Mouse (Mus musculus): ENCODE results near the gene Igsf11.

The Igsf11 gene

GRCm38 (mm10) chr16:38986410-38986809 is 93.9 kb downstream of the Igsf11 start:
- no peak for DNase-seq

DNA sequence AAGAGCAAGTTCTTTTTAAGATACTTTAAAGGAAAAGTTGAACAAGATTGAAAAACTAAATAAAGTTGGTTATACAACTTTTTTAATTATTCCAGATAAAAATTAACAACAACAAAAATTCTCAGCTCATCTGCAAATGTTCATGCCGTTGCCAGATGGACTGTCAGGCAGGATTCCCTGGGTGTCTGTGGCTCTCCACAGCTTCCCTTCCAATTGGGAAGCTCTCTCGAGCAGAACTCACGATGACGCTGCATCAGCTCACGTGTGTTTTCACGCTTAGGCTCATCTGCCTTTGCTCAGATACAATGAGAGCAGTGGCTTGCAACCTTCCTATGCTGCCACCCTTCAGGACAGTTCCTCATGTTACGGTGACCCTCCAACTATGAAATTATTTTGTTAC is 101.2 kb downstream of the Igsf11 start:
- no peak for DNase-seq

GRCm38 (mm10) chr16:38998496-38999258 is 106.2 kb downstream of the Igsf11 start:
- no peak for DNase-seq

DNA sequence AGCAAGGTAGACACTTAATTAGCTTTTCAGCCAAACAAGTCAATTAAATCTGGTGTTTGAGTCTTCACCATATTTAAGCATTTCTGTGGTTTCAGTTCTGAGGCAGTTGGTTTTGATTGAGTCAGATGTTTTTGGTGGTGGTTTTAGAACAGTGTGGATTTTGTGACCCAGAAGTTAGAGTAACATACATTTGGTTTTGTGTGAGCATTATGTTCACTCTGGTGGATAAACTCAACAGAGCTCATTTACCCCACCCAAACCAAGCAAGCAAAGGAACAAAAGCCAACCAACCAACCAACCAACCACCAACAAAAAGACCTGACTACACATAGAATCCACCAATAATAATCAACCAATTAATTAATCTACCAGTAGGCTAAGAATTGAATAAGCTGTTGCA is 106.8 kb downstream of the Igsf11 start:
- no peak for DNase-seq

DNA sequence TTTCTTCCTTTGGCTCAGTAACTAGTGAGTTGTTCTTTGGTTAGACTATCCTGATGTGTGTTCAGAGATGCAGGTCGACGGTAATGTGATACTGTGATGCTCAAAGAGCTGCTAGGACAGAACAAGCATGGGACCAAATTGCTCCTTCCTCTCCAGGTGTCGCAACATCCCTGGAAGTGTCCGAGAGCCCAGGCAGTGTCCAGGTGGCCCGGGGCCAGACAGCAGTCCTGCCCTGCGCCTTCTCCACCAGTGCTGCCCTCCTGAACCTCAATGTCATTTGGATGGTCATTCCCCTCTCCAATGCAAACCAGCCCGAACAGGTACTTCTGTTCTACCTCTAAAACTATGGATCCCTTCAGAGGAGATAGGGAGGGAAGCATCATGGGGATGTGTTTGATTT is 114.5 kb downstream of the Igsf11 start:
- DNase-seq = no peak

DNA sequence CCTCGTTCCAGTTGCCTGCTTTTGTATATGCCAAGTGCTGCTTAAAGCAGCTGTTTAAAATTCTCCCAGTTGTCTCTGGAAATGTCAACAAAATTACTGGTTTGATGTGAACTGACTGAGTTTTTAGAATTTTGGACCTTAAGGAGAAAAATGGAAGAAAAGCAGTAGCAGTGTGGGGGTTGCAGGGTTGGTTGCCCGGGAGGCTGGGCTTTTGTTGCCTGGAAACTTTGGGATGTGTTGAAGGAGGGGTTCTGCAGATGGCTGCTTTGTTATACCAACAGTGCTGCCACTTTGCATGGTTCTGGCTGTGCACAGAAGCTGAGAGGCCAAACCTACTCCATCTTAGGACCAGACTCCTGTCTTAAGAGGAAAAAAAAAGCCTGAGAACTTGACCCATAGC is 127.0 kb downstream of the Igsf11 start:
- no peak for DNase-seq

DNA sequence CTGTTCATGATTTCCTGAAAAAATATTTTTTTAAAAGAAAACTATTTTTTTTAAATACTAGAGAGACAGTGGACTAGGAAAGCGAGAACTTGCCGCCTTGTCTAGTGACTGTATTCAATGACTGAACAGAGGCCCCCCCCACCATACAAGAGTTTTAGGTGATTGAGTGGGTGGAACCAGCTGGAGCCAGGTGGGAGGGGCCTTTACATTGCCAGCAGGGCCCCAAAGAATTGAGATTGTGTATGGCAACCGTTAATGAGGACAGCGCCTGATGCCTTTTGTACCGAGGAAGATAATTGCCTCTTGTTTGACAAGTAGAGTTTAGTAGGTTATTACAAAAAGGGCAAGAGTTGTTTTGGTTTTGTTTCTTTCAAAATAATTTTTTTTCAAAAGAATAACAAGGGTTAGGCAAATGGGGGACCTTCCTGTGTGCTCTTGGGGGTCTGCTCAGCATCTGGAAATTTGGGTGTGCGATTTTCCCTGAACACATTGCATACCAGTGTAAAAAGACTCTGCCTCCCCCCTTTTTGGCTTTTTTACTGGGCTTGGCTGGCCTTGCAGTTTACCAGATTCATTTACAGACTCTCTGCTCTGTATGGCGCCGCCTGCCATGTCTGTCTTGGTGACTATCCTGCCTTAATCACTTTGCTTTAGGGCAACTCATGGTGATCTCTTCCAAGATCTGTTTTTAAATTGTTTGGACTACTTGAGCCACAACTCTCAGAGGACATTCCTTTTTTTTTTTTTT is 133.7 kb downstream of the Igsf11 start:
- no peak for DNase-seq

DNA sequence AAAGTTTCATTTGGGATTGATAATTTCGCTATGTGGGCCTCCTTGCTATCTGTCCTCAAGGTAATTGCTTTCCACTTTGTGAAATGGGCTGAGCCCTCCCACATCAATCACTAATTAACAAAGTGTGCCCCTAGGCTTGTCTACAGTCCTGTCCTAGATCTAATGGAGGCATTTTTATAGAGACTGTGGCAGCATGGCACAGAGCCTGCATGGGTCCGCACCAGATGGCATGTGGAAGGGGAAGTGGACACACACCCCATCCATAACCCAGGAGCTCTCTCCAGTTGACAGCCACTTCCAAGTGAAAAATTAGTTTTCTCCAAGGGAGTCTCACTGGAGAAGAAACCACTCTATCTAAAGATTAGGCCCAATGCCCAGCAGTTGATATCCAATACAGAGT is 138.9 kb downstream of the Igsf11 start:
- no peak for DNase-seq

DNA sequence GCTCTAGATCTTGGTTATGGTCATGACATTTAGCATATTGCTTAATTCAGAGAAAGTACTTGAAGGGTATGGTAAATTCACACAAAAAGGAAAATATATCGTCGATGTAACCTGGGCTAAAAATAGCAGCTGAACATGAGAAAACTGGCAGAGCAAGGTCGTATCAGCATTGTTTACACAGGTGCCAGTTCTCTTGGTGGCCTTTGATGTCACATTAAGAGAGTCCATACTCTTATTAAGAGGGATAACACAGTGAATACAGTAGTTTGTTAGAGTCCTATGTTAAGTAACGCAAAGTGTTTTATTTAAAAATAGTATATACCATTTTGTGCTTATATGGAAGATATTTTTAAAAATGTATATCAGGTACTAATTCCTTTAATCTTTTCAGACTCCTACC is 144.8 kb downstream of the Igsf11 start:
- DNase-seq = no peak

GRCm38 (mm10) chr16:39044381-39044780 is 151.9 kb downstream of the Igsf11 start:
- no peak for DNase-seq

GRCm38 (mm10) chr16:39048889-39049288 is 156.4 kb downstream of the Igsf11 start:
- DNase-seq = peak; percentile 14

GRCm38 (mm10) chr16:39052971-39053370 is 160.5 kb downstream of the Igsf11 start:
- DNase-seq = peak; percentile 25

GRCm38 (mm10) chr16:39053779-39054178 is 161.3 kb downstream of the Igsf11 start:
- DNase-seq = no peak

- DNase-seq = peak; percentile 6
These were observed 163.6 kb downstream of the Igsf11 start for GRCm38 (mm10) chr16:39056061-39056460.

DNA sequence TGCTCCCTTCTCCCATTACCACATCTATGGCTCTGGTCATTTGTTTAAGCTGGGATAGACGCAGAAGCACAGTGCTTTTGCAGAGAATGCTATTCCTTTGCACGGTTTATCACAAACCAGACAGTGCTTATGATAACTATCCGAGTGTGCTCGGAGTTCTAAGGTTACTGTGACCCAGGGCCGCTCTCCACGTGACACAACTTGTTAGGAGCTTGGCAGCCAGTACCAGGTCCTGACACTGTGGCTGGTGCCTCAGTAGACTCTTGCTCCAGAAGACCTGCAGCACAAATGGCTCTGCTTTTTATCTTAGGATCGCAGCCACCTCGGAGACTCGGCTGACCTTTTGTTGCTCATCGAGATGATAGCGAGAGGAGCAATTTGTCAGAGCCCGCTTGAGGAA is 164.5 kb downstream of the Igsf11 start:
- DNase-seq = no peak

DNA sequence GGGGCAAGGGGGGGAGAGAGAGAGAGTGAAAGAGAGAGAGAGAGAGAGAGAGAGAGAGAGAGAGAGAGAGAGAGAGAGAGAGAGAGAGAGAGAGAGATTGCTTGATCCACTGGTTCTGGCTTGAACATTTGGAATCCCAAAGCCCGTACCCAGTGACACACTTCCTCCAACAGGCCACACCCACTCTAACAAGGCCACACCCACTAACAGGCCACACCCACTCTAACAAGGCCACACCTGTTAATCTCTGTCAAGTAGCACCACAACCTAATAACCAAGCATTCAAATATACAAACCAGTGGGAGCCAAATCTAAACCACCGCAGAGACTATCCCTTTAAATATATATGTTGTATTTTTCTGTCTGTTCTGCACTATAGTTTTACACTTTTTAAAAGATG is 166.4 kb downstream of the Igsf11 start:
- no peak for DNase-seq

GRCm38 (mm10) chr16:39062596-39062995 is 170.1 kb downstream of the Igsf11 start:
- DNase-seq = peak; percentile 12

DNA sequence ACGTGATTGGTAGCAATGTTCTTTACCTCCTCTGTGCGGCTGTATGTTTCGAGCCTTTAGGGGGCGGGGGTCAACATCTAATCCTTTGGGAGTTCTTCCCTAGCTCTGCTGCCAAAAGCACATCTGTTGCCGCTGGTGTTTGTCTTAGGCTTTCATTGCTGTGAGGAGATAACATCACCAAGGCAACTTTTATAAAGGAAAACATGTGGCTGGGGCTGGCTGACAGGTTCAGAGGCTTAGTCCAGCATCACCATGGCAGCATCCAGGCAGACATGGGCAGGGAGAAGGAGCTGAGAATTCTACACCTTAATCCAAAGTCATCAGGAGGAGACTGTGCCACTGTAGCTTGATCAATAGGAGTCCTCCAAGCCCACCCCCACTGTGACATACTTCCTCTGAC is 173.1 kb downstream of the Igsf11 start:
- DNase-seq = no peak

DNA sequence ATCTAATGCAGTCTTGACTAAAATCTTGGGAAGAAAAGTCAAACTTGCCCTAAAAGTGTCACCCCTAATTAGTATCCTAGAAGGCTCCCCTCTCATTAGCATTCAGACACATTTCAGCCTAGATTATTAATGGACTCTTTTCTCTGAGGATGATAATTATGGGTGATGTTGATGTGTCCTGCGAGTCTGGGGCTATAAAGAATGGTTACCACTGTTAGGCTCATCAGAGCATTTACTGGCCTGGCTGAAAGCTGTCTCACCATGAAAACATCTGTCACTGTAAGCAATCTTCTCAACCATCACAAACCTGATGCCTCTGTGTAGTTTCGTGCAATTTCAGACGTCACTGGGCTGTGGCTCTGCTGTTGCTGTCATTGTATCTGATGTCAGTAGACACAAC is 179.0 kb downstream of the Igsf11 start:
- DNase-seq = no peak

Data from thymus, postnatal 14 days (tissue).